Mouse (Mus musculus) C2C12 (cell line): ENCODE data around the gene Ppp2r5a. TPM values are rescaled to one million over a fixed set of nuclear protein-coding genes. Genes with fewer than 3 reads are reported as not detected.
A peak's percentile ranks its signal among the peaks of the same experiment; 100 is the strongest.

Experiments used
- H3K27me3 ChIP-seq: one replicate; pipeline ENCODE4 v1.6.1; 2011; ENCODE audit not compliant: control insufficient read depth, insufficient read depth, insufficient read length
- H3K36me3 ChIP-seq: one replicate; pipeline ENCODE4 v1.6.1; 2011; ENCODE audit not compliant: control insufficient read depth, insufficient read depth
- H3K4me3 ChIP-seq: one replicate; pipeline ENCODE4 v1.5.1; 2011; ENCODE audit warnings: mild to moderate bottlenecking, control low read depth; ENCODE audit not compliant: poor library complexity, insufficient read depth, severe bottlenecking
- H3K79me2 ChIP-seq: one replicate; pipeline ENCODE4 v1.6.1; 2011; ENCODE audit not compliant: control insufficient read depth, insufficient read depth
- H3K79me3 ChIP-seq: one replicate; pipeline ENCODE4 v1.6.1; 2011; ENCODE audit warnings: low read depth, control low read depth
- H3ac ChIP-seq: one replicate; pipeline ENCODE3; 2011; ENCODE audit warnings: low read depth; ENCODE audit not compliant: control insufficient read depth, insufficient read length
- CEBPB ChIP-seq: IDR thresholded peaks from one replicate; pipeline ENCODE4 v1.6.1; 2011; ENCODE audit warnings: low read depth, mild to moderate bottlenecking, control low read depth, moderate library complexity
- CTCF ChIP-seq: IDR thresholded peaks from one replicate; pipeline ENCODE4 v1.5.1; 2011; ENCODE audit not compliant: control insufficient read depth, insufficient read depth, insufficient read length
- FOSL1 ChIP-seq: IDR thresholded peaks from one replicate; pipeline ENCODE4 v1.8.0; 2011; ENCODE audit warnings: mild to moderate bottlenecking, low read length; ENCODE audit not compliant: poor library complexity, insufficient read depth, severe bottlenecking
- MAX ChIP-seq: IDR thresholded peaks from one replicate; pipeline ENCODE4 v1.6.1; 2011; ENCODE audit warnings: mild to moderate bottlenecking, control low read depth
- MYOD1 ChIP-seq: IDR thresholded peaks from one replicate; pipeline ENCODE4 v1.6.1; 2011; ENCODE audit warnings: low read depth; ENCODE audit not compliant: control insufficient read depth, insufficient read length
- MYOG ChIP-seq: IDR thresholded peaks from one replicate; pipeline ENCODE4 v1.6.1; 2011; ENCODE audit not compliant: control insufficient read depth, insufficient read length; ENCODE audit errors: extremely low read depth
- USF1 ChIP-seq: IDR thresholded peaks from one replicate; pipeline ENCODE4 v1.6.1; 2011; ENCODE audit warnings: low read depth, mild to moderate bottlenecking, control low read depth, moderate library complexity
- polyA plus RNA-seq: library from polyadenylated mRNA; unstranded; fragments of >200 nt; fragmentation: generic; extraction: Trizol; gene quantifications from one replicate; pipeline ENCODE4 v1.2.1, GENCODE M21; 2012; ENCODE audit warnings: missing spikeins

Ppp2r5a gene
- polyA plus RNA-seq, 1 experiment, result 21.5 TPM

DNA sequence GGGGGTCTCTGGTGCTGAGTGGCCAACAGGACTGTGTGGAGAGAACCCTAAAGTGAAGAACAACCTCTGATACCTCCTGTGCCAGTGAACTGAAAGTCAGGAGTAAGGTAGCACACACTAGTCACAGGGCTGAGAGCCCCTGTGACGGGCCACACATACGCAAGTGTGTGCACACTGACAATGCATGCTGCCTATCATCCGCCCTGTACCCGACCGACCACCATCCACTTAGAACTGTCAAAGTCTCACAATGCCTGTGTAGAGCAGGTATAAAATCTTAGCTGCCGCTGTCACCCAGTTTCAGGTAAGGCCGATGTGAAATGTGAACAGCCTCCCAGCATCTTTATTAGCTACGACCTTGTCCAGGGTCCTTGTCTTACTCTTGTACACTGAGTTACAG lies 3.4 kb upstream of the Ppp2r5a start:
- H3K4me3 ChIP-seq, result no peak overlapping the region

DNA sequence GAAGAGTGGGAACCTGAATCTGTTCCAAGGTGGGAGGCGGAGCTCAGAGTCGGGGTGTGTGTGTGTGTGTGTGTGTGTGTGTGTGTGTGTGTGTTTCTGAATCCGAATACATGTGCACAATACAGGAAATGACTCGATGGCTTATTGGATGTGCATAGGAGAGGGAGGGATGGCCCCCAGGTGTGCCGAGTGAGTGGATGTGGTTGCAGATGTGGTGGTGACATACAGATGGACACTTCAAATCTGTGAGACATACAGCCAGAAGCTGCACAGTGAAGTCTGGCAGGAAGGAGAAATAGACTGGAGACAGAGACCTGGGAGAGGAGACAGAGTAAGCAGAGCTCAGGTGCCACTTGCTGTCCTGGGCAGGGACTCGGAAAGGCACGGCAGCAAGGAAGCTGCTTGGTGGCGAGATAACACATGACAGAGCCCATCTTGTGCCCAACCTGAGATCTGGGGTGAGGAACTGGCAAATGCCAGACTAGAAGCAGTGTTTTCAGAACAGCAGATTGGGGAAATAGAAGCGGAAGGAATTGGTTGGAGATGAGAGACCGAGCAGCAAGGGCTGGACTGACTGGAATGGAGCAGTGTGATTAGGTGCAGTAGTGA lies 1.8 kb upstream of the Ppp2r5a start:
- Histone ChIP-seq H3K27me3 (no peaks in the 10 kb centered on the region), H3K4me3 (no peak overlapping the region), H3ac (no peak overlapping the region), H3K36me3 (no peaks in the 10 kb centered on the region), H3K79me3 (no peaks in the 10 kb centered on the region), H3K79me2 (no peaks in the 10 kb centered on the region)
- TF ChIP-seq CEBPB (no peak), USF1 (no peak), MAX (no peak), CTCF (no peak), FOSL1 (no peak), MYOD1 (no peak), MYOG (no peak)

More for the DNA sequence above, 3.4 kb upstream of the Ppp2r5a start:
- Histone ChIP-seq H3K27me3 (no peaks in the 10 kb centered on the region), H3K36me3 (no peaks in the 10 kb centered on the region), H3K79me3 (no peaks in the 10 kb centered on the region), H3K79me2 (no peaks in the 10 kb centered on the region), H3ac (no peak overlapping the region)
- no peak for TF ChIP-seq MAX
- no peak for TF ChIP-seq CEBPB
- TF ChIP-seq USF1, result no peak
- no peak for TF ChIP-seq MYOD1
- TF ChIP-seq FOSL1, result no peak
- TF ChIP-seq CTCF, result no peak
- TF ChIP-seq MYOG, result no peak

DNA sequence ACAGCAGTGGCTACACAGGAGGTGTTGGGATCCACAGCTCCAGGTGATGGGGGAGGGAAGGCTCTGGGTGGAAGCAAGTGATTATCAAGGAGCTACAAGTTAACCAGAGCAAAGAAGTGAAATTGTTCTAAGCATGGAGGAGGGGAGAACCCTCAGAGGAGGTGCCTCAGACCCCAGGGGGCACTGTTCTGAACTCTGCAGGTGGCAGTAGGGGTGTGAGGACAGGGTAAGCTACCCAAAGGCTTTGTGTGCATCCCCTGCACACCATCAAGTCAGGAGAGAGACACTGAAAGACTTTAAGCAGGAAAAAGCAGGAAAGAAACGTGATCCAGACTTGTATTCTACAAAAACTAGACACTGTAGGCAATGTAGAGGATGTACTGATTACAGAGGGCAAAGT lies 1.2 kb upstream of the Ppp2r5a start:
- H3K36me3 ChIP-seq, result no peaks in the 10 kb centered on the region
- H3K79me2 ChIP-seq, result no peaks in the 10 kb centered on the region
- H3K79me3 ChIP-seq, result no peaks in the 10 kb centered on the region
- no peaks in the 10 kb centered on the region for H3K27me3 ChIP-seq
- no peak overlapping the region for H3ac ChIP-seq
- H3K4me3 ChIP-seq, result no peak overlapping the region
- no peak for TF ChIP-seq CEBPB
- no peak for TF ChIP-seq FOSL1
- no peak for TF ChIP-seq MYOD1
- TF ChIP-seq CTCF, result no peak
- no peak for TF ChIP-seq USF1
- TF ChIP-seq MYOG, result no peak
- no peak for TF ChIP-seq MAX

DNA sequence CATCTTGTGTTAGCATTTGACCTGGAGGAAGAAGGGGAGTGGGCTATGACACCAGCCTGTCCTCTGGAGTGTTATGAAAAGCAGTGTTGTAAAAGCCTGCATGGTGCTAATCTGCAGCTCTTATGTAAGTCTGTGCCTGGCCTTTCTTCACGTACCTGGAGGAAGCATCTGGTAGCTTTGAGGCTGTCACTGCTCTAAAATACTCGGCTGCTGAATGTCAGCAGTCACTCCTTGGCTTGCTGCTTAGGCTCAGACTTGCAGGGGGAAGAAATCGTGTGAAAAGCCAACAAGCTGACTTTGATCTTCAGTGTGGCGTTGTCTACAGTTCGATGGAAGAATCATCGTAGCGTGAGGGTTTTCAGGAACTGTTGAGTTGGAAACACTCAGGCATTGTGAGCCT lies 566 bp downstream of the Ppp2r5a start:
- Histone ChIP-seq H3ac (no peak overlapping the region), H3K79me3 (no peaks in the 10 kb centered on the region), H3K4me3 (no peak overlapping the region), H3K27me3 (no peaks in the 10 kb centered on the region), H3K79me2 (no peaks in the 10 kb centered on the region), H3K36me3 (no peaks in the 10 kb centered on the region)
- TF ChIP-seq CEBPB, result no peak
- no peak for TF ChIP-seq FOSL1

DNA sequence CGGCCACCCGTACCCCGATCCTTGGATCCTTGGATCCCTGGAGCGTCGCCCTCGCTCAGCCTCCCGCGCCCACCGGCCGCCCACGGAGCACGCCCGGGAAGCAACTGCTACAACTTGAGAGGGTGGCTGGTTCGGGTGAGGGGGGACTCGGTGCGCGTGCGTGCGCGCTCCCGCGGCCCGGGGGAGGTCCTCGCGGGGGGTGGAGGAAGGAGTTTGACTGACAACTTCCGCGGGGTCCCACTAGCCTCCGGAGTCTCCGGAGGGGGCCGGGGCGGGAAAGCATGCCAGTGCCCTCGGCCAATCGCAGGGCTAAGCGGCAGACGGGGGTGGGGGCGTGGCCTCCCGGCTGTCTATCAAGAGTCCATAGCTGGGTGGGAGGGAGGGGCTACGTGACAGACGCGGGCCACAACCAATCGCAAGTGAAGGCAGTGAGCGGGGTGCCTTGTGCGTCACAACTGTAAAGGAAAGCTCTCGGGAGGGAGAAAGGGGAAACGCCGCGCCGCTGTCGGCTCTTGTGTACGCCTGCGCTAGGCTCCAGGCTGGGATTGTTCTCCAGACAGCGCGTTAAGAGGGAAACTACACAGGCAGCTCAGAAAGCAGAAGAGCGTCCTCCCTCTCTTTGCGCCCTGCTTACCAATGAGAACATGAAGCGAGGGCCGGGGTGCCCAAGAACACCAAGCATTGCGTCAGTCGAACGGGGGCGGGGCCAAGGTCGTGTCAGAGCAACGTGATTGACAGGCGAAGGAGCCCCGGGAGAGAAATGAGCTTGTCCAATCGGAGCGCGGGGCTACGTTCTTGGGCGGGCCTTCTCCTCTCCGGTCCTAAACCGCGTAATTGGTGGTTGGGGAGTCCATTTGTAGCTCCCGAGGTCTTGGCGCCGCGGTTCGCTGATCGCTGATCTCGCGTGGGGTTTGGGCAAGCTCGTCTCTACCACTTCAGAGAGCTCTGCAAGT lies 5.9 kb downstream of the Ppp2r5a start:
- Histone ChIP-seq H3K27me3 (no peaks in the 10 kb centered on the region), H3ac (peak overlapping the region; percentile 76), H3K36me3 (no peaks in the 10 kb centered on the region), H3K79me3 (peaks cover 34% of the 10 kb centered on the region), H3K79me2 (peaks cover 42% of the 10 kb centered on the region), H3K4me3 (peak overlapping the region; percentile 72)
- TF ChIP-seq CTCF, result no peak
- TF ChIP-seq CEBPB, result peak; percentile 60
- TF ChIP-seq MAX, result peak; percentile 15

DNA sequence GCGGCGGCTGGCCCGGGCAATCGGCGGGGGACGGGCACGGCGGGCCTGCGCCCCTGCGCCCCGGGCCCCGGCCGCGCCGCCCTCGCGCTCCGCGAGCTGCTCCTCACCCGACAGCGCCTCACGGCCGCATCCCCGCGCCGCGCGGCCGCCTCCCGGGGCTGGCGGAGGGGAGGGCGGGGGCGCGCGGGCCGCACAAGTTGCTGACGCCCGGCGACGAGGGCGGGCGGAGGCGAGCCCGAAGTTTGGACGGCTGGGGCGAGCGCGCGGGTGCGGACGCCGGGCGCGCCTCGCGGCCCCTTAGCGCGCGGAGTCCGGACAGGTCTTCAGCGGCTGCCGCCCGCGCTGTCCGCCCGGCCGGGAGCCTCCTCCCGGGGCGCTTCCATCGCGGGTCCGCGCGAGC lies 6.6 kb downstream of the Ppp2r5a start:
- H3ac ChIP-seq, result peak overlapping the region; percentile 76
- H3K27me3 ChIP-seq, result no peaks in the 10 kb centered on the region
- H3K79me3 ChIP-seq, result peaks cover 40% of the 10 kb centered on the region
- no peaks in the 10 kb centered on the region for H3K36me3 ChIP-seq
- peaks cover 49% of the 10 kb centered on the region for H3K79me2 ChIP-seq
- no peak for TF ChIP-seq MYOG
- TF ChIP-seq MYOD1, result no peak
- TF ChIP-seq USF1, result no peak
- TF ChIP-seq MAX, result no peak
- TF ChIP-seq CEBPB, result no peak
- no peak for TF ChIP-seq FOSL1
- no peak for TF ChIP-seq CTCF
- H3K4me3 ChIP-seq, result peak overlapping the region; percentile 72
